8 mouse cellular contexts compared by ENCODE assay signal in the genomic region with DNA sequence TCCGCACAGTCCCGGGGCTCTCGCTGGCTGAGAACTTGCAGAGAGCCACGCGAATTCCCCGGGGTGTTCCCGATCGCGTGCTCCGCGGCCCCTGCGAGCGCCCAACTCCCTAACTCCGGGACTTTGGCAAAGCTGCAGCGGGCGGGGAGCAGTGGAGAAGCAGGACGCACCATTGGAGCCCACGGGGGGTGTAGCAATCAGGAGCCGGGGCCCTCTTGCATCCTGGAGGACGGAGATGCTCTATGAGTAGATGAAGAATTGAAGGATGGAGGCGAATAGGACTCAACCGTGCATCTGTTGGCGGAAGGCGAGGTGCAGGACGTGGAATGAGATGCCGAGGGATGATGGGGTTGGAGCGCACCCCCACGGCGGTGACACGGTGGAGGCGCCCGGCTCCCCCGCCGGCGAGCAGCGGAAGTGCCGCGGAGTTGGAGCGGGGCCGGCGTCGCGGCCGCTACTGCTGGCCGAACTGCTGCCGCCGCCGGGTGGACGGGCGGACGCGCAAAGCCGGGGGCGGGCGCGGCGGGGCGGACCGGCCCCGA. TPM values are rescaled to one million over a fixed set of nuclear protein-coding genes. Genes with fewer than 3 reads are reported as not detected.
A peak's percentile ranks its signal among the peaks of the same experiment; 100 is the strongest.
DNase-seq lines count a peak whose midpoint lies in the region; ATAC-seq and TF ChIP-seq lines count a peak whose summit lies in the region.

Gene Galnt10, plus strand, starts transcription at position 425 of the 542 bp plus-strand sequence.

- peak; percentile 76 for DNase-seq in ES-CJ7 (ENCODE audit: low read depth, low spot score)
- peak; percentile 78 to 88 for DNase-seq in cerebellum, adult 18-20 months
- peak; percentile 79 for DNase-seq in heart, postnatal 25 days (ENCODE audit: low spot score)
- peak; percentile 85 for DNase-seq in layer of hippocampus, adult 11-12 months (ENCODE audit: low spot score)
- DNase-seq in lung, adult 18-20 months = peak; percentile 83 to 86

- TF ChIP-seq POLR2A in testis, adult 2 months (IDR thresholded peaks at IDR 0.05; ENCODE audit: control insufficient read depth, low read depth, low read length) = peak; percentile 64

- TF ChIP-seq CTCF in testis, adult 2 months (IDR thresholded peaks at IDR 0.05; ENCODE audit: control insufficient read depth, insufficient read depth, insufficient replicate concordance, low read depth, low read length) = no peak

- H3K9ac ChIP-seq in forebrain, embryonic 16.5 days (replicated peaks; ENCODE audit: low read depth, low read length) = peak within 1 kb of the TSS; percentile 89
- H3K9ac ChIP-seq in neural tube, embryonic 14.5 days (replicated peaks; ENCODE audit: low read depth, low read length) = peak within 1 kb of the TSS; percentile 68

- peak within 1 kb of the TSS; percentile 77 for H3K27ac ChIP-seq in forebrain, embryonic 16.5 days (ENCODE audit: low read length)
- peak within 1 kb of the TSS; percentile 74 for H3K27ac ChIP-seq in neural tube, embryonic 14.5 days (ENCODE audit: low read depth, low read length)
- H3K27ac ChIP-seq in testis, adult 2 months (ENCODE audit: control insufficient read depth, insufficient read depth, low read depth, low read length) = peak within 1 kb of the TSS; percentile 50

- H3K9me3 ChIP-seq in forebrain, embryonic 16.5 days (ENCODE audit: control insufficient read depth, low read length) = no peaks in the 10 kb centered on the region
- H3K9me3 ChIP-seq in neural tube, embryonic 14.5 days (ENCODE audit: control insufficient read depth, low read length) = no peaks in the 10 kb centered on the region

- H3K4me2 ChIP-seq in forebrain, embryonic 16.5 days (ENCODE audit: low read length) = peak within 1 kb of the TSS; percentile 100
- peak within 1 kb of the TSS; percentile 95 for H3K4me2 ChIP-seq in neural tube, embryonic 14.5 days (ENCODE audit: low read depth, low read length)

- peak; percentile 93 for ATAC-seq in forebrain, embryonic 16.5 days
- peak; percentile 89 for ATAC-seq in neural tube, embryonic 14.5 days (ENCODE audit: low read depth)

- no peaks in the 10 kb centered on the region for H3K36me3 ChIP-seq in forebrain, embryonic 16.5 days (ENCODE audit: control insufficient read depth, insufficient read depth)
- no peaks in the 10 kb centered on the region for H3K36me3 ChIP-seq in neural tube, embryonic 14.5 days (ENCODE audit: control insufficient read depth, insufficient read depth, low read length)
- H3K36me3 ChIP-seq in testis, adult 2 months (ENCODE audit: control insufficient read depth, insufficient read depth, low read length) = no peaks in the 10 kb centered on the region

- H3K4me3 ChIP-seq in forebrain, embryonic 16.5 days (replicated peaks; ENCODE audit: low read length) = peak within 1 kb of the TSS; percentile 80
- H3K4me3 ChIP-seq in neural tube, embryonic 14.5 days (ENCODE audit: low read depth, low read length) = peak within 1 kb of the TSS; percentile 66
- H3K4me3 ChIP-seq in testis, adult 2 months (ENCODE audit: control insufficient read depth, low read depth, low read length) = peak within 1 kb of the TSS; percentile 79

- H3K27me3 ChIP-seq in forebrain, embryonic 16.5 days (replicated peaks; ENCODE audit: control insufficient read depth, insufficient read depth, low read length) = no peaks in the 10 kb centered on the region
- H3K27me3 ChIP-seq in neural tube, embryonic 14.5 days (ENCODE audit: control insufficient read depth, insufficient read depth, low read length) = no peaks in the 10 kb centered on the region; the same call in 1 of the 2 replicates
- H3K27me3 ChIP-seq in testis, adult 2 months (ENCODE audit: control insufficient read depth, insufficient read depth, low read length) = no peaks in the 10 kb centered on the region

- H3K4me1 ChIP-seq in forebrain, embryonic 16.5 days (replicated peaks; ENCODE audit: control insufficient read depth, insufficient read depth, low read length) = peaks cover 27% of the 10 kb centered on the region
- H3K4me1 ChIP-seq in neural tube, embryonic 14.5 days (ENCODE audit: control insufficient read depth, insufficient read depth, low read length) = peaks cover 11% of the 10 kb centered on the region; the same call in 1 of the 2 replicates
- no peaks in the 10 kb centered on the region; the same call in 1 of the 2 replicates for H3K4me1 ChIP-seq in testis, adult 2 months (ENCODE audit: control insufficient read depth, insufficient read depth, low read length)

- intact Hi-C loops in heart, postnatal 25 days (cut with DNase I) = loop anchor here (5.0 kb wide), 1 partner anchor 42 kb away; no protein-coding TSS in a partner anchor

- under 1% methylated on average over 49 of the region's 60 CpGs for WGBS in forebrain, embryonic 16.5 days
- under 1% methylated on average over 32 of the region's 60 CpGs for WGBS in neural tube, embryonic 14.5 days

RNA-seq across cellular contexts. Expression of gene Galnt10, which starts in this region (rescaled TPM):
- polyA plus RNA-seq in forebrain, embryonic 16.5 days (2015; fragmentation: Nextera tagmentation; extraction: Ambion mirVana) = 12.8 and 13.3 TPM in 2 replicates
- 1 to 10 TPM; 8.4 to 9.0 TPM for total RNA-seq in heart, postnatal 25 days (2021)
- polyA plus RNA-seq in neural tube, embryonic 14.5 days (2014; fragmentation: Nextera tagmentation; extraction: Ambion mirVana) = 4.5 and 8.4 TPM in 2 replicates
- 21.2 and 25.9 TPM in 2 replicates for polyA plus RNA-seq in testis, adult 2 months (2012; rRNA removed)

Comparison
In these comparisons a context has a peak if more than half of its experiments do, and no peak if none do; other contexts are left out.
1. Peak in every context shown above with its lines: DNase-seq, ATAC-seq, H3K4me3 ChIP-seq and H3K27ac ChIP-seq.